Mouse (Mus musculus): Measurements from ENCODE around the gene Stk17b. TPM values are rescaled to one million over a fixed set of nuclear protein-coding genes. Genes with fewer than 3 reads are reported as not detected.

The Stk17b gene
- total RNA-seq, 1 experiment: 10.7 TPM

DNA sequence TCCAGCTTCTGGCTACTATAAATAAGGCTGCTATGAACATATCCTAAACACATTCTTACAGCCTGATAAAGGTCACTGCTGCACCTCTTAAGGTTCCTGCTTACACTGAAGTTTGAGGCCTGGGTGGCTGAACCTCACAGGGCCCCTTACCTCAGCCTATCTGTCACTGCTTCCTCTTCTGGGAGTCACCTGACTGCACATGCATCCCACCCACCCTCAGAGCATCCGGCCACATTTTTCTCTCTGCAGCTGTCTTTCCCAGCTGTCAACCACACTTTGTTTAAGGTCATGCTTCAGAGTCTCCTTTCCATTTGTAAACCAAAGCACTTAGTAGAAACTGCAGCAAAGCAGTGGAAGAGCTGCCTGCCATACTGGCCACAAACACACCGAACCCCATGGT is 6.3 kb upstream of the Stk17b start:
- no peak for TF ChIP-seq ZNF384 (IDR thresholded peaks at IDR 0.05; ENCODE audit: low read depth, low read length)
- no peak for TF ChIP-seq HCFC1 (IDR thresholded peaks at IDR 0.05; ENCODE audit: borderline replicate concordance, insufficient read depth, low read length)
- TF ChIP-seq CHD2 (IDR thresholded peaks at IDR 0.05; ENCODE audit: low read depth, low read length): no peak
- TF ChIP-seq MAFK (IDR thresholded peaks at IDR 0.05; ENCODE audit: insufficient read depth, low read depth, low read length): no peak
- TF ChIP-seq ZC3H11A (IDR thresholded peaks at IDR 0.05; ENCODE audit: borderline replicate concordance, low read depth, low read length): no peak
- in situ Hi-C loops (cut with MboI; ENCODE audit: low sequenced_read_pairs in 2 of 2, unreplicated experiment in 2 of 2): no loop called here
- no peak overlapping the region for H3K9ac ChIP-seq (ENCODE audit: insufficient read depth, low read depth, low read length, poor library complexity, severe bottlenecking)

DNA sequence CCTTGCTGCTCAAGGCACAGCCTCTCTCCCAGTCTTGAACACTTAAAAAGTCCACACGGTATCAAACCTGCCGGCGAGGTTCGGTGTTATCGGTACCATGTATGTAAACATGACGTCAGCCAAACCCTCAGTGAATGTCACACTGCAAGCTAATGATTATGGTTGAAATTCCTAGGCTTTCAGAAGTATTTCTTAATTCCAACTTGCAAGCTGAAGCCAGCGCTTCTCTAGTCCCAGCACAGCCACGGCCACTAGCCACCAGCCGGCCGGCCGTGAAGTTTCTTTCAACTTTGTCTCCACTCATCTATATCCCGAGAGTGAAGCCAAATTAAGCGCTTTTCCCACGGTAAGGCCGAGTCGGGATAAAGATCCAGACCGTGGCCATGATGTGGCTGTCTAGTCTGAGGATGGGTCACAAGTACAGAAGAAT is 718 bp downstream of the Stk17b start:
- Histone ChIP-seq H3K36me3 (ENCODE audit: control insufficient read depth, insufficient read depth, low read length, poor library complexity, severe bottlenecking) (no peaks in the 10 kb centered on the region), H3K27ac (ENCODE audit: insufficient read depth, low read depth, low read length, poor library complexity, severe bottlenecking) (no peak overlapping the region), H3K9ac (ENCODE audit: insufficient read depth, low read depth, low read length, poor library complexity, severe bottlenecking) (peak overlapping the region; percentile 92), H3K4me3 (ENCODE audit: insufficient read depth in 1 of 2, low read depth in 1 of 2, low read length in 2 of 2, poor library complexity in 1 of 2, severe bottlenecking in 1 of 2) (peak overlapping the region; percentile 77 to 90), H3K4me1 (ENCODE audit: control insufficient read depth in 2 of 2, insufficient read depth in 2 of 2, low read length in 2 of 2, poor library complexity in 1 of 2) (0 out of 4 replicates have a peak, but pooled peaks cover 0 to 4% of the 10 kb centered on the region in 2 experiments), H3K9me3 (ENCODE audit: control insufficient read depth, insufficient read depth, low read depth, low read length) (no peaks in the 10 kb centered on the region)
- TF ChIP-seq CHD2 (IDR thresholded peaks at IDR 0.05; ENCODE audit: low read depth, low read length) (no peak), ZNF384 (IDR thresholded peaks at IDR 0.05; ENCODE audit: low read depth, low read length) (no peak), HCFC1 (IDR thresholded peaks at IDR 0.05; ENCODE audit: borderline replicate concordance, insufficient read depth, low read length) (no peak), MAFK (IDR thresholded peaks at IDR 0.05; ENCODE audit: insufficient read depth, low read depth, low read length) (no peak), ZC3H11A (IDR thresholded peaks at IDR 0.05; ENCODE audit: borderline replicate concordance, low read depth, low read length) (no peak)
- in situ Hi-C loops (cut with MboI; ENCODE audit: low sequenced_read_pairs in 2 of 2, unreplicated experiment in 2 of 2): no loop called here
- DNase-seq (ENCODE audit: low read depth, low spot score): peak; percentile 19

More for the DNA sequence above, 6.3 kb upstream of the Stk17b start:
- H3K36me3 ChIP-seq (ENCODE audit: control insufficient read depth, insufficient read depth, low read length, poor library complexity, severe bottlenecking): no peaks in the 10 kb centered on the region
- no peaks in the 10 kb centered on the region for H3K9me3 ChIP-seq (ENCODE audit: control insufficient read depth, insufficient read depth, low read depth, low read length)
- no peak overlapping the region for H3K27ac ChIP-seq (ENCODE audit: insufficient read depth, low read depth, low read length, poor library complexity, severe bottlenecking)
- no peak for DNase-seq (ENCODE audit: low read depth, low spot score)
- no peaks in the 10 kb centered on the region for H3K4me1 ChIP-seq (ENCODE audit: control insufficient read depth in 2 of 2, insufficient read depth in 2 of 2, low read length in 2 of 2, poor library complexity in 1 of 2)
- H3K4me3 ChIP-seq (ENCODE audit: insufficient read depth in 1 of 2, low read depth in 1 of 2, low read length in 2 of 2, poor library complexity in 1 of 2, severe bottlenecking in 1 of 2): no peak overlapping the region

- no peak for TF ChIP-seq MAFK (IDR thresholded peaks at IDR 0.05; ENCODE audit: insufficient read depth, low read depth, low read length)
- no peak overlapping the region for H3K4me3 ChIP-seq (ENCODE audit: insufficient read depth in 1 of 2, low read depth in 1 of 2, low read length in 2 of 2, poor library complexity in 1 of 2, severe bottlenecking in 1 of 2)
- H3K36me3 ChIP-seq (ENCODE audit: control insufficient read depth, insufficient read depth, low read length, poor library complexity, severe bottlenecking): no peaks in the 10 kb centered on the region
- H3K27ac ChIP-seq (ENCODE audit: insufficient read depth, low read depth, low read length, poor library complexity, severe bottlenecking): no peak overlapping the region
- no peaks in the 10 kb centered on the region for H3K9me3 ChIP-seq (ENCODE audit: control insufficient read depth, insufficient read depth, low read depth, low read length)
- H3K9ac ChIP-seq (ENCODE audit: insufficient read depth, low read depth, low read length, poor library complexity, severe bottlenecking): no peak overlapping the region
- no peak for DNase-seq (ENCODE audit: low read depth, low spot score)
- 0 out of 4 replicates have a peak, but pooled peaks cover 0 to 4% of the 10 kb centered on the region in 2 experiments for H3K4me1 ChIP-seq (ENCODE audit: control insufficient read depth in 2 of 2, insufficient read depth in 2 of 2, low read length in 2 of 2, poor library complexity in 1 of 2)
- in situ Hi-C loops (cut with MboI; ENCODE audit: low sequenced_read_pairs in 2 of 2, unreplicated experiment in 2 of 2): no loop called here
Measured at GRCm38 (mm10) chr1:53782956-53783355, 2.1 kb downstream of the Stk17b start.

DNA sequence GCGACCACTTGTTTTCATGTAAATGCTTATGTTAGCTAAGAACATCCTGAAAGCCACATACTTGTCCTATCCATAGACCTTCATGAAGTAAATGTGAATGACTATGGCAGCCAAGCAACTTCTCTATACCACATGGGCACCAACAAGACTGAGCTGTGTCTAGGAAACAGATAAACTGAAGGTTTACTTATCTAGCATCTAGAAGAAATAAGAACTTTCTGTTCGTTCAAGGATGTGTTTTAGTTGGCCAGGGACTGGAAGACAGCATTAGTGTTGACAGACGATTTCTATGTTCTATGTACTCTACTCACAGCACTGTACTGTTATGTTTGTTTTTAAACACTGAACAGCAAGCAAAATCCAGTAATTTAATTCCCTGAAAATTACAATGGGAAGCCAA is 2.9 kb downstream of the Stk17b start:
- H3K36me3 ChIP-seq (ENCODE audit: control insufficient read depth, insufficient read depth, low read length, poor library complexity, severe bottlenecking): no peaks in the 10 kb centered on the region
- H3K4me3 ChIP-seq (ENCODE audit: insufficient read depth in 1 of 2, low read depth in 1 of 2, low read length in 2 of 2, poor library complexity in 1 of 2, severe bottlenecking in 1 of 2): no peak overlapping the region
- H3K27ac ChIP-seq (ENCODE audit: insufficient read depth, low read depth, low read length, poor library complexity, severe bottlenecking): no peak overlapping the region
- in situ Hi-C loops (cut with MboI; ENCODE audit: low sequenced_read_pairs in 2 of 2, unreplicated experiment in 2 of 2): no loop called here
- no peaks in the 10 kb centered on the region for H3K9me3 ChIP-seq (ENCODE audit: control insufficient read depth, insufficient read depth, low read depth, low read length)
- no peak for TF ChIP-seq ZNF384 (IDR thresholded peaks at IDR 0.05; ENCODE audit: low read depth, low read length)
- no peak for TF ChIP-seq CHD2 (IDR thresholded peaks at IDR 0.05; ENCODE audit: low read depth, low read length)
- TF ChIP-seq ZC3H11A (IDR thresholded peaks at IDR 0.05; ENCODE audit: borderline replicate concordance, low read depth, low read length): no peak
- TF ChIP-seq MAFK (IDR thresholded peaks at IDR 0.05; ENCODE audit: insufficient read depth, low read depth, low read length): no peak
- no peak for TF ChIP-seq HCFC1 (IDR thresholded peaks at IDR 0.05; ENCODE audit: borderline replicate concordance, insufficient read depth, low read length)
- H3K4me1 ChIP-seq (ENCODE audit: control insufficient read depth in 2 of 2, insufficient read depth in 2 of 2, low read length in 2 of 2, poor library complexity in 1 of 2): 0 out of 4 replicates have a peak, but pooled peaks cover 0 to 4% of the 10 kb centered on the region in 2 experiments
- no peak for DNase-seq (ENCODE audit: low read depth, low spot score)
- no peak overlapping the region for H3K9ac ChIP-seq (ENCODE audit: insufficient read depth, low read depth, low read length, poor library complexity, severe bottlenecking)

- DNase-seq (ENCODE audit: low read depth, low spot score): no peak
- H3K4me1 ChIP-seq (ENCODE audit: control insufficient read depth in 2 of 2, insufficient read depth in 2 of 2, low read length in 2 of 2, poor library complexity in 1 of 2): 0 out of 4 replicates have a peak, but pooled peaks cover 0 to 4% of the 10 kb centered on the region in 2 experiments
- H3K4me3 ChIP-seq (ENCODE audit: insufficient read depth in 1 of 2, low read depth in 1 of 2, low read length in 2 of 2, poor library complexity in 1 of 2, severe bottlenecking in 1 of 2): no peak overlapping the region
- no peaks in the 10 kb centered on the region for H3K36me3 ChIP-seq (ENCODE audit: control insufficient read depth, insufficient read depth, low read length, poor library complexity, severe bottlenecking)
- in situ Hi-C loops (cut with MboI; ENCODE audit: low sequenced_read_pairs in 2 of 2, unreplicated experiment in 2 of 2): no loop called here
- H3K9ac ChIP-seq (ENCODE audit: insufficient read depth, low read depth, low read length, poor library complexity, severe bottlenecking): no peak overlapping the region
- no peaks in the 10 kb centered on the region for H3K9me3 ChIP-seq (ENCODE audit: control insufficient read depth, insufficient read depth, low read depth, low read length)
- no peak for TF ChIP-seq HCFC1 (IDR thresholded peaks at IDR 0.05; ENCODE audit: borderline replicate concordance, insufficient read depth, low read length)
- no peak for TF ChIP-seq MAFK (IDR thresholded peaks at IDR 0.05; ENCODE audit: insufficient read depth, low read depth, low read length)
- no peak for TF ChIP-seq CHD2 (IDR thresholded peaks at IDR 0.05; ENCODE audit: low read depth, low read length)
- TF ChIP-seq ZC3H11A (IDR thresholded peaks at IDR 0.05; ENCODE audit: borderline replicate concordance, low read depth, low read length): no peak
- no peak for TF ChIP-seq ZNF384 (IDR thresholded peaks at IDR 0.05; ENCODE audit: low read depth, low read length)
- H3K27ac ChIP-seq (ENCODE audit: insufficient read depth, low read depth, low read length, poor library complexity, severe bottlenecking): no peak overlapping the region
Measured at GRCm38 (mm10) chr1:53781311-53781710, 3.7 kb downstream of the Stk17b start.
